Mouse (Mus musculus) left cerebral cortex, adult 2 months (tissue): ENCODE data around the gene Cox20. TPM values are rescaled to one million over a fixed set of nuclear protein-coding genes. Genes with fewer than 3 reads are reported as not detected.

Experiments
- DNase-seq, 2 experiments: peaks; one replicate each; pipeline ENCODE4 v3.0.0; 2021 to 2022; ENCODE audit warnings: low spot score in 2 of 2, mixed read lengths in 1 of 2; ENCODE audit errors: extremely low spot score in 1 of 2
- H3K27ac ChIP-seq: fragments of 200-600 bp; 2 replicates; pipeline ENCODE4 v1.8.1; 2022
- H3K4me3 ChIP-seq: fragments of 200-600 bp; 2 replicates; pipeline ENCODE4 v1.8.1; 2022
- CTCF ChIP-seq: fragments of 200-600 bp; IDR thresholded peaks from 2 replicates; pipeline ENCODE4 v1.8.1; 2022; ENCODE audit warnings: antibody characterized with exemption, mild to moderate bottlenecking, moderate library complexity
- intact Hi-C: fragments of 180-260 bp; cut with DNase I; formaldehyde crosslinking; loops from one replicate; pipeline ENCODE4 v1.15.1; 2025
- total RNA-seq, 2 experiments: library from RNA; stranded (reverse); gene quantifications; 2 replicates each; pipeline ENCODE4 v1.2.3; 2021

The Cox20 gene
- total RNA-seq, 2 experiments from 2014 or later: 30.0 to 33.3 TPM

- Histone ChIP-seq H3K27ac (no peak overlapping the region), H3K4me3 (no peak overlapping the region)
- peak; percentile 85 for TF ChIP-seq CTCF
- intact Hi-C loops: loop anchor here (2.0 to 10.0 kb wide), 3 partner anchors 119 to 359 kb away; partner anchors contain the start of gene Desi2
- DNase-seq: peak; percentile 68 to 75
Observed at GRCm38 (mm10) chr1:178303425-178303824, 15.5 kb upstream of the Cox20 start.

GRCm38 (mm10) chr1:178309487-178309886, 9.4 kb upstream of the Cox20 start:
- TF ChIP-seq CTCF: no peak
- intact Hi-C loops: loop anchor here (2.0 to 10.0 kb wide), 3 partner anchors 125 to 365 kb away; partner anchors contain the start of gene Desi2
- Histone ChIP-seq H3K4me3 (no peak overlapping the region), H3K27ac (no peak overlapping the region)
- no peak for DNase-seq

DNA sequence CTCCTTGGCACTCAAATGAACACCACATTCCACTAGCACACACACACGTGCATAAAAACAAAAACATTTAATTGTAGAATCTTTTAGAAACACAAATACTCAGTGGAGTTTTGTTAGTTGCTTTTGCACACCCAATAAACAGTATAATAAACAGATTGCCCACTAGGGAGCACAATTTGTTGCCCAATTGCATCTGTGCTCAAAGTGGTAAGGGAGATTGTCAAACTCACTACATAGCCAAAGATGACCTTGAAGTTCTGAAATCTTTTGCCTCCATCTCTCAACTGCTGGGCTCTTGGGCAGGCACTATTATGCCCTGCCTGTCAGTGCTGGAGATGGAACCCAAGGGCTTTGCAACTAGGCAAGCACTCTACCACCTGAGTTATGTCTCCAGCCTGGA, 8.8 kb upstream of the Cox20 start:
- intact Hi-C loops: loop anchor here (2.0 to 10.0 kb wide), 2 partner anchors 139 to 1235 kb away; partner anchors contain the start of genes Cnst and Tfb2m
- peak; percentile 54 for TF ChIP-seq CTCF
- Histone ChIP-seq H3K4me3 (no peak overlapping the region), H3K27ac (no peak overlapping the region)
- no peak for DNase-seq

- Histone ChIP-seq H3K27ac (no peak overlapping the region), H3K4me3 (no peak overlapping the region)
- no peak for TF ChIP-seq CTCF
- DNase-seq: no peak
- intact Hi-C loops: loop anchor here (10.0 kb wide), 1 partner anchor 1232 kb away; the partner anchor contains the start of genes Cnst and Tfb2m
Observed at GRCm38 (mm10) chr1:178313039-178313597, 5.8 kb upstream of the Cox20 start.

- Histone ChIP-seq H3K4me3 (no peak overlapping the region), H3K27ac (no peak overlapping the region)
- no peak for DNase-seq
- no peak for TF ChIP-seq CTCF
- intact Hi-C loops: loop anchor here (10.0 kb wide), 1 partner anchor 1231 kb away; the partner anchor contains the start of genes Cnst and Tfb2m
Observed at GRCm38 (mm10) chr1:178314236-178314635, 4.7 kb upstream of the Cox20 start.

- H3K27ac ChIP-seq: peak overlapping the region; percentile 100
- TF ChIP-seq CTCF: no peak
- peak overlapping the region; percentile 84 for H3K4me3 ChIP-seq
- no peak for DNase-seq
- intact Hi-C loops: loop anchor here (1.0 to 10.0 kb wide), 5 partner anchors 20 to 1227 kb away; partner anchors contain the start of genes Cnst, Efcab2, Hnrnpu and Tfb2m
Observed at GRCm38 (mm10) chr1:178317275-178318001, 1.5 kb upstream of the Cox20 start.

GRCm38 (mm10) chr1:178318002-178318388, 935 bp upstream of the Cox20 start:
- no peak for TF ChIP-seq CTCF
- DNase-seq: no peak
- peak overlapping the region; percentile 84 for H3K4me3 ChIP-seq
- H3K27ac ChIP-seq: peak overlapping the region; percentile 100
- intact Hi-C loops: loop anchor here (1.0 to 10.0 kb wide), 5 partner anchors 19 to 1227 kb away; partner anchors contain the start of genes Cnst, Efcab2, Hnrnpu and Tfb2m

DNA sequence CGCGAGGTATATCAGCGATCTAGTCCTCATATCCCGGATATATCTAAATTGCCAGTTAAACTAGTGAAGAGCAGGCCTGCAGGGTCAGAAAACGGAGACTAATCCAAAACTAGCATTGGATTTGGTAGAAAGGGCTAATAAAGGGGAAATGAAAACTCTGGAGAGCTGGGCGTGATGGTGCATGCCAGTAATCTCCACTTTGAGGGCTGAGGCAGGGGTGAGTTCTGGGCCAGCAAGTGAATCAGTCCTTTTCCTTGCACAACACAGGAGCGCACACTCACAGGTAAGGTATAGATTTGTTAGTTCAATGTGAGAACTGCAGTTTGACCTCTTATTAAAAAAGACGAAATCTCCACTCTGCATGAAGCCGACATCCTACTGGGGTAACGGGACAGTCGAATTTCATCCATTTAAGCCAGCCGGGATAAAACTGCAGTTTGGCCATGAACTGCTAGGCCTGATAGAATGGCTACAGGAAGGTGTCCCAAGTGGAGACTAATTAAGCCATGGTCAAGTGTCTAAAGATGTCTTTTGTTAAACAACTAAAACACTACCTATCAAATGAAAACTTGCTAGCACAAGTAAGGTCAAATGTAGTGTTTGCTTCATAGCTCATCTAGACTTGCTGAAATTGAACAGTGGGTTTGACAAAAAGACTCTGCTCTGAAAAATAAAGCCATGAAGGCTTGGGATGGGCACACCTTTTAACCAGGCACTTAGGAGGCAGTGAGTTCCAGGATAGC, 536 bp downstream of the Cox20 start:
- Histone ChIP-seq H3K27ac (peak overlapping the region; percentile 100), H3K4me3 (peak overlapping the region; percentile 84)
- DNase-seq: peak in 1 of 2 experiments; percentile 32
- intact Hi-C loops: loop anchor here (1.0 to 10.0 kb wide), 3 partner anchors 10 to 1225 kb away; partner anchors contain the start of genes Cnst and Tfb2m
- TF ChIP-seq CTCF: no peak

GRCm38 (mm10) chr1:178320038-178320722, 1.2 kb downstream of the Cox20 start:
- Histone ChIP-seq H3K4me3 (peak overlapping the region; percentile 84), H3K27ac (peak overlapping the region; percentile 100; the same call in 1 of the 2 replicates)
- intact Hi-C loops: loop anchor here (1.0 kb wide), 1 partner anchor 9 kb away; no protein-coding TSS in a partner anchor
- no peak for TF ChIP-seq CTCF
- no peak for DNase-seq

- TF ChIP-seq CTCF: no peak
- intact Hi-C loops: loop anchor here (1.0 kb wide), 1 partner anchor 8 kb away; no protein-coding TSS in a partner anchor
- Histone ChIP-seq H3K4me3 (peak overlapping the region; percentile 84), H3K27ac (peak overlapping the region; percentile 20; the same call in 1 of the 2 replicates)
- no peak for DNase-seq
Observed at GRCm38 (mm10) chr1:178320723-178321590, 2.0 kb downstream of the Cox20 start.
